Mouse (Mus musculus): ENCODE measurements around the gene Ptpn13.

Gene Ptpn13

DNA sequence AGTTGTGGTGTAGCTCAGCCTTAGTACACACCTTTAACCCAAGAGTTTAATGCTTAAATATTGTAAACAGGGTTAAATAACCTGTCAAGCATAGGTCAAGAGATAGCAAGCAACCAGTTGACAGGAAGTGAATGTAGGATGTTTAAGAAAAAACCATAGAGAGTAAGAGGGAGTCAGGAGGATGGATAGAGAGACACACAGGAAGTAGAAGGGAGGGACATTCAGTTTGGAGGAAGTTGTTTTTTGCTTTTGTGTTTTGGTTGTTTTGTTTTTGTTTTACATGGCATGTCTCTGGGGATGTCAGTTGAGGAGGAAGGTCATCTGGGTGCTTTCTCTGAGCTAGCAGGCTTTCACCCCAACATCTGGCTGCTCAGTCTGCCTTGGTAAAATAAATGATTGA is 91.6 kb downstream of the Ptpn13 start:
- no peak for DNase-seq (ENCODE audit: low spot score in 2 of 2)

- DNase-seq (ENCODE audit: low spot score in 2 of 2): no peak
Measured at GRCm38 (mm10) chr5:103517641-103518040, 92.6 kb downstream of the Ptpn13 start.

DNA sequence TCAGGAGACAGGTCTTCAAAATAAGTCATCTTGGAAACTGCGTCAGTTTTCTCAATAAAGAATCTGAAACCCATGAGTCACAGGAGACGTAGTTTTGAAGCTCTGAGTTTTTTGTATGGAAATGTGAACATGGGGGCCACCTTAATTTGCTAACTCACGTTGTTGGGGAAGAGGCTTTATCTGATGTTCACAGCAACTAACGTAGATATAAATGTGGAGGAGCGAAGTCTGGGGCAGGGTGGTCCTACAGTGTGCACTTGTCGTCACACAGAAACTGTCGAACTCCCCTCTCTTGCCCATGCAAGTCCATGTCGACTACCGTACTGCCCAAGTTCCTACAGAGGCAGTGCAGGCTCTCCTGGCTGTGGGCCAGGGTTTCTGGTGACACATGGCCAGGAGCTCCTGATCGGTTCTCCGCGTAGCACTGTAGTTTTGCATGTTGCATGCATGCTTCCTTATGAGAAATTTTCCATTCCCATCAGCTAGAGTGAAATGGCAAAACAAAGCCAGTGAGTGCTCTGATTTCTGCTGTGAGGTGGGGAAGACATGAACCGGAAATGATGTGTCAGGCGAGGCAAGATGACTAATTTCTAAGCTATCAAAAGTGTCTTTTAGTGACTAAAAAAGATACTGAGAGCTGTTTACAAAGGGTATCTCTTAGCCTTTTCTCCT is 93.9 kb downstream of the Ptpn13 start:
- DNase-seq (ENCODE audit: low spot score in 2 of 2): no peak

GRCm38 (mm10) chr5:103522371-103522770 is 97.4 kb downstream of the Ptpn13 start:
- no peak for DNase-seq (ENCODE audit: low spot score in 2 of 2)

DNA sequence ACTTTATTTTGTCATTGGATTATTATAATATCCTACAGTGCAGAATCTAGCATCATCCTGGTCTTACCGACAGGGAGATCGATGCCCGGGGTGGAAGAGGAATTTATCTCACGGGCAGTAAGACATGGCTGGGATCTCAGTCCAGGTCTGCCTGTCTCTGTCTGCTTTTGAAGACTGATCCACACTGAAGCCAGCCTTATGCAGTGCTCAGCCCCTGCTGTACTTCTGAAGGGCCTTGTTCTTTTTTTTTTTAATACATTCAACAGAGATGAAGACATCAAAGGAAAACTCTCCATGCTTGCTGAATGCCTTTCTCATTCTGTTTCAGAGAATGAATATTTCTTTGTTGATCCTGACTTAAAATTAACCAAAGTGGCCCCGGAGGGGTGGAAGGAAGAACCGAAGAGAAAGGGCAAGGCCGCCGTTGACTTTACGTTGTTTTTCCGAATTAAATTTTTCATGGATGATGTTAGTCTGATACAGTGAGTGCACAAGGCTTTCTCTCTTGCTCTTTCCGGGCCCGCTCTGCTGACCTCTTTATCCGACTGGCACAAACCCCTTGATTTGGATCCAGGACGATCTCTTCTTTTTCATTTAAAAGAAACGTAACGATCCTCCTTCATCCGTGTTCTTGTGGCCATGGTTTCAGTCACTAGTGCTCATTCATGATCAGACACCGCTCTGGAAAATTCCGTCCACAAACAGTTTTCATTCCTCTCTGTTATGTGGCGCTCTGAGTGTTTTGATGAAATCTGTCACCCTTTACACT is 101.9 kb downstream of the Ptpn13 start:
- DNase-seq (ENCODE audit: low spot score in 2 of 2): no peak

- DNase-seq (ENCODE audit: low spot score in 2 of 2): no peak
Measured at GRCm38 (mm10) chr5:103527437-103527718, 102.4 kb downstream of the Ptpn13 start.

DNA sequence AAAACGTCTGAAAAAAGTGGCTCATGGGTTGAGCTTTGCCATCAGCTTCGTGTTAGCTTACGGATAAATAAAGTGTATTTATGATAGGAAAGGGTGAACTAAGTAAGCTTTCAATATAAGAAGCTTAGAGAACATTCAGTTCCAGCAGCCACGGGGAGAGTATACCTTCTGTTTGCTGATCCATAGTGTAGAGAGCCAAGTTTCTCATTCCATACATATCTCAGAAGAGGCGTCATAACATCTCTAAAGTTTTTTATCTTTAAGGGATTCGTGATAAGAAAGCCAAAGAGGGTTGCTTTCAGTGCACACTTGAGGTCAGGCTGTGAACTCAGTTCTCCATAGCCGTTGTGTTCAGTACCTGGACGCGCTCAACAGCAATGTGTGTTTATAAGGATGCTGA is 105.2 kb downstream of the Ptpn13 start:
- DNase-seq (ENCODE audit: low spot score in 2 of 2): no peak

DNA sequence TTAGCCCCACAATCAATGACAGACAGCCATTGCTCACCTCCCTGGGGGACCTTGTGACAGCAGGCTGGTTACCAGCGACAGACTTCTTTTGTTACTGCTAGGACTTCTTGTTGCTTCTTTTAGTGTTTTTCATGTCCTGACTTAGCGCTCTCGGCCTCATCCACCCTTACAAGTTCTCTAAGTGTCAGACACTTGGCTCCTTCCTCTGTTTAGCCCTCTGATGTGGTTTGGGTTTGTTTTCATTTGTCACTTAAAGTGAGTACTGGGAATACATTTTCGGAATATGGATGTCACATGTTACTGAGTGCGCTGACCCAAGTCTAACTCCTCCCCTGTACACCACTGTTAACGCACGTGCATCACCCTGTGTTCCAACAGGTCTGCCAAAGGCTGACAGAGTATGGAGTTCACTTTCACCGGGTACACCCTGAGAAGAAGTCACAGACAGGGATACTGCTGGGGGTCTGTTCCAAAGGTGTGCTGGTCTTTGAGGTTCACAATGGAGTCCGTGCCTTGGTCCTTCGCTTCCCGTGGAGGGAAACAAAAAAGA is 107.9 kb downstream of the Ptpn13 start:
- no peak for DNase-seq (ENCODE audit: low spot score in 2 of 2)

- DNase-seq (ENCODE audit: low spot score in 2 of 2): no peak
Measured at GRCm38 (mm10) chr5:103534454-103534853, 109.5 kb downstream of the Ptpn13 start.

GRCm38 (mm10) chr5:103537429-103537828 is 112.4 kb downstream of the Ptpn13 start:
- peak in 1 of 2 experiments; percentile 44 for DNase-seq (ENCODE audit: low spot score in 2 of 2)

GRCm38 (mm10) chr5:103540612-103541011 is 115.6 kb downstream of the Ptpn13 start:
- DNase-seq (ENCODE audit: low spot score in 2 of 2): no peak

DNA sequence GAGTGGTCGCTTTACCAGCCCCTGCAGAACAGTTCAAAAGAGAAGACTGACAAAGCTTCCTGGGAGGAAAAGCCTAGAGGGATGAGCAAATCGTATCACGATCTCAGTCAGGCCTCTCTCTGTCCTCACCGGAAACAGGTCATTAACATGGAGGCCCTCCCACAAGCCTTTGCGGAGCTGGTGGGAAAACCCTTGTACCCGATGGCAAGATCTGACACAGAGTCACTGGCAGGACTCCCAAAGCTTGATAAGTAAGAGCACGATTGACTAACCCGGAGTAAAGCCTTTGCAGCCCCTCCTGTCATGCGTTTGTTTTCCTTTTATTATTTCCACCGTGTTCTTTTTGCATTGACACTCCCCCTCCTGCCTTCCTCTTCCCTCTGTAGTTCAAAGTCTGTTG is 116.1 kb downstream of the Ptpn13 start:
- DNase-seq (ENCODE audit: low spot score in 2 of 2): no peak

- peak; percentile 37 to 55 for DNase-seq (ENCODE audit: low spot score in 2 of 2)
Measured at GRCm38 (mm10) chr5:103541542-103541941, 116.5 kb downstream of the Ptpn13 start.

DNA sequence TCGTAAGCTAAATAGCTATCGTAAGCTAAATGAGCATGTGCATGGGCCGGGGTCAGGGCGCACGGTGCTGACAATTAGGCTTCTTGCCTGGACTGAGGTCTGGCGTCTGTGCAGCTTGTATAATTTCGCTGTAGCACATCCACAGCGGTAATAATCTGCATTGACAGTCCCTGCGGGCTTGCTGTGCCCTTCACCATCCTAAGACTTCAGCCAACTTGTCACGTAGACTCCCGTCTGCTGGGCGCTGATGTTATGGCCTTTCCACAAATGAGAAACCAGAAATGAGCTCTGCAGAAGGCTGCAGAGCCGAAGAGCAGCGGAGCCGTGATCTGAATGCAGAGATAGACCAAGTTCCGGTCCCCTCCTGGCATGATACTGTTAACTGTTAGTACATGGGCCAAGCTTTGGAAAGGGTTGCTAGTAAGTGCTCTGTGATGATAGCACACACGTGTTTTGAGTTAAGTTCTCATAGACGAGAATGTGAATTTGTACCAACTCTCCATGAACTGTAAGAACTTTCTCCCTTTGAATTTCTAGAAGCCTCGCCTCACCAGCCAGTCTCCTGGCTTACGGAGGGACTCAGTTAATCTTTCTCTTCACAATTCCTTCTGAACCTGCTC is 120.5 kb downstream of the Ptpn13 start:
- DNase-seq (ENCODE audit: low spot score in 2 of 2): no peak

- DNase-seq (ENCODE audit: low spot score in 2 of 2): no peak
Measured at GRCm38 (mm10) chr5:103554769-103555168, 129.8 kb downstream of the Ptpn13 start.

DNA sequence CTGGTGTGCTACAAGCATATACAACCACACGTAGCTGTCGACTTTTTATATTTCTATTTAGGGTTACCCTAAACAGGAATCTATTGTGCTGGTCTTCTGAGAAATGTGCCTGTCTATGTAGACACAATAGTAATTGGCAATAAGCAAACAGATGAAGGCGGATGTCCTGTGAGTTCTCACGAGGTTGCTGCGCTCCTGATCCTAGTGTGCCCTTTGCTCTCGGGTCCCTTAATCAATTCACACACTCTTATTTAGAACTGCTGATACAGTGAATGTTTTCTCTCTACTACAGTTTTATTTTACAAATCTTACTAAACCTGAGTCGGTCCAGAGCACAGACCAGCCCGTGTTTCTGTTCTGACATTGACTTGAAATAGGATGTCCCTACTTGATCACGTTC is 135.6 kb downstream of the Ptpn13 start:
- DNase-seq (ENCODE audit: low spot score in 2 of 2): no peak

DNA sequence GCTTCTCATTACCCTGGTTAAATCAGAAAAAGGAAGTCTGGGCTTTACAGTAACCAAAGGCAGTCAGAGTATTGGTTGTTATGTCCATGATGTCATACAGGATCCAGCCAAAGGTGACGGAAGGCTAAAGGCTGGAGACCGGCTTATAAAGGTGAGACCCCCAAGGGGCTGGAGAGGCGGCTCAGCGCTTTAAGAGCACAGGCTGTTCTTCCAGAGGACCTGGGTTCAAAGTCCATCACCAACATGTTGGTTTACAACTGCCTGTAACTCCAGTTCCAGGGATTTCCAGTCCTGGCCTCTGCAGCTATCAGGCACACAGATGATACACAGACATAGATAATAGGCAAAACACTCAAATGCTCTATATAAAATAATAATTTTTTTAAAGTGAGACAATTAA is 143.0 kb downstream of the Ptpn13 start:
- DNase-seq (ENCODE audit: low spot score in 2 of 2): no peak

DNA sequence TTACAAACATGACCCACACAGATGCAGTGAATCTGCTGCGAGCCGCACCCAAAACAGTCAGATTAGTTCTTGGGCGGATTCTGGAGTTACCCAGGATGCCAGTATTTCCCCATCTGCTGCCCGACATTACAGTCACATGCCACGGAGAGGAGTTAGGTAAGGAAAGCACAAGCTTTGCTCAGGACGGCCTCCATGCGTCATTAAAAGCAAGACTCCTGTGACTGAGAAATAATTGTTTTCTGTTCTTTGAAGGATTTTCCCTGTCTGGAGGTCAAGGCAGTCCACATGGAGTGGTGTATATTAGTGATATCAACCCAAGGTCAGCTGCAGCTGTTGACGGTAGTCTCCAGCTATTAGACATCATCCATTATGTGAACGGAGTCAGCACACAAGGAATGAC is 144.5 kb downstream of the Ptpn13 start:
- no peak for DNase-seq (ENCODE audit: low spot score in 2 of 2)

DNA sequence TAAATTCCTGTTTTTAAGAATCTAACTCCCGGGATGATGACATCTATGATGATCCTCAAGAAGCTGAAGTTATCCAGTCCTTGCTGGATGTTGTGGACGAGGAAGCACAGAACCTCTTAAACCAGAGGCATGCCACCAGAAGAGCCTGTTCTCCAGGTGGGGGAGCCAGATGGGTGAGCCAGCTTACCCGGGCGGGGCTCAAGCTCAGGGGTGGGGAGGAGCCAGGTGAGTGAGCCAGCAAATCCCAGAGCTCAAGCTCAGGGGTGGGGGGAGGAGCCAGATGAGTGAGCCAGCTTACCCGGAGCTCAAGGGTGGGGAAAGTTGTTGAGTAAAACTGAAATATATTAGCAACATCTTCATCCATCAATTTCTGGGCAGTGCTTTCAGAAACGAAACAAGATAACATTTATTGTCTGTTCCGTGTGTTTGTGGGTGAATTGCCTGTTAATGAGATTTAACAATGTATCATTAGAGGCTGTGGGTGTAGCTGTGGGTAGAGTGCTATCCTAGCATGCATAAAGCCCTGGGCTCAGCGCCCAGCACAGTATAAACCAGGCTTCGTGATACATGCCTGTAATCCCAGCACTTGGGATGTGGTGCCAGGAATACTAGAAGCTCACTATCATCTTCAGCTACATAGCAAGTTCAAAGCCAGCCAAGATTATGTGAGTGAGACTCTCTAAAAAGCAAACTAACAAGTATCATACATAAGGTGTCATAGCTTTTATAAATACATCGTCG is 154.9 kb downstream of the Ptpn13 start:
- DNase-seq (ENCODE audit: low spot score in 2 of 2): peak in 1 of 2 experiments; percentile 52

- no peak for DNase-seq (ENCODE audit: low spot score in 2 of 2)
Measured at GRCm38 (mm10) chr5:103587219-103587618, 162.2 kb downstream of the Ptpn13 start.

GRCm38 (mm10) chr5:103591846-103592245 is 166.9 kb downstream of the Ptpn13 start:
- no peak for DNase-seq (ENCODE audit: low spot score in 2 of 2)

DNA sequence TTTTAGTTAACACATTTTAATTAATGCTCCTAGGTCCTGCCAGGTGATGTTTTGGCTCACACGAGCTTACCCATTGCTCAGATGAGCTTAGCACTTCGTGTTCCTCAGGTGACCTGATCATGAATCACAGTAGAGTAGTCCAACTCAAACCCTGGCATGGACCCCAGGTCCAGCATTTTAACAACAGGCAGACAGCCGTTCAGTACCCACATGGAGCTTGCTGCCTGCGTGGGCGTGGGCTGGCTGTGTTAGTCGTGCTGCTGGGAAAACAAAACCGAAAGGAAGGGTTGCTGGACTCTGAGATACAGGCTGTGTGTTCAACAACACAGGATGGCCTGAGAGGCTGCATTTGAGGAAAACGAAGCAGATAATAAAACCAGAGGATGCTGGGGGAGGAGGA is 167.7 kb downstream of the Ptpn13 start:
- peak in 1 of 2 experiments; percentile 41 for DNase-seq (ENCODE audit: low spot score in 2 of 2)

All from right cerebral cortex, postnatal 10 days (tissue).